Mouse (Mus musculus): Measurements from ENCODE around the gene Acly.
A peak's percentile ranks its signal among the peaks of the same experiment; 100 is the strongest.

The Acly gene

GRCm38 (mm10) chr11:100527458-100528374, at the start of gene Acly:
Gene Acly (minus strand): TSS chr11:100528000.
- DNase-seq: peak; percentile 100

GRCm38 (mm10) chr11:100576256-100576655, 48.5 kb upstream of the Acly start:
- DNase-seq: no peak

- peak; percentile 23 for DNase-seq
Observed at GRCm38 (mm10) chr11:100575484-100575855, 47.7 kb upstream of the Acly start.

GRCm38 (mm10) chr11:100574708-100575483, 47.1 kb upstream of the Acly start, which contains the start of gene Cnp:
Gene Cnp (plus strand): TSS chr11:100574904.
- peak; percentile 79 for DNase-seq

- no peak for DNase-seq
Observed at GRCm38 (mm10) chr11:100574188-100574587, 46.4 kb upstream of the Acly start.

- DNase-seq: no peak
Observed at GRCm38 (mm10) chr11:100571202-100571567, 43.4 kb upstream of the Acly start.

GRCm38 (mm10) chr11:100570430-100571201, 42.8 kb upstream of the Acly start:
- DNase-seq: peak; percentile 60

- no peak for DNase-seq
Observed at GRCm38 (mm10) chr11:100569789-100570188, 42.0 kb upstream of the Acly start.

- no peak for DNase-seq
Observed at GRCm38 (mm10) chr11:100568692-100569091, 40.9 kb upstream of the Acly start.

- DNase-seq: no peak
Observed at GRCm38 (mm10) chr11:100567815-100568245, 40.0 kb upstream of the Acly start.

GRCm38 (mm10) chr11:100567229-100567628, 39.4 kb upstream of the Acly start:
- no peak for DNase-seq

GRCm38 (mm10) chr11:100564703-100565102, 36.9 kb upstream of the Acly start:
- no peak for DNase-seq

- no peak for DNase-seq
Observed at GRCm38 (mm10) chr11:100564297-100564696, 36.5 kb upstream of the Acly start.

- no peak for DNase-seq
Observed at GRCm38 (mm10) chr11:100561748-100562147, 33.9 kb upstream of the Acly start.

- no peak for DNase-seq
Observed at GRCm38 (mm10) chr11:100559476-100559875, 31.7 kb upstream of the Acly start.

- DNase-seq: no peak
Observed at GRCm38 (mm10) chr11:100557563-100557962, 29.8 kb upstream of the Acly start.

- DNase-seq: peak; percentile 55
Observed at GRCm38 (mm10) chr11:100555583-100555982, 27.8 kb upstream of the Acly start.

GRCm38 (mm10) chr11:100552842-100553241, 25.0 kb upstream of the Acly start:
- DNase-seq: no peak

- no peak for DNase-seq
Observed at GRCm38 (mm10) chr11:100550101-100550500, 22.3 kb upstream of the Acly start.

- DNase-seq: no peak
Observed at GRCm38 (mm10) chr11:100549466-100549865, 21.7 kb upstream of the Acly start.

- DNase-seq: no peak
Observed at GRCm38 (mm10) chr11:100548141-100548540, 20.3 kb upstream of the Acly start.

- no peak for DNase-seq
Observed at GRCm38 (mm10) chr11:100546955-100547354, 19.2 kb upstream of the Acly start.

- DNase-seq: no peak
Observed at GRCm38 (mm10) chr11:100545746-100546085, 17.9 kb upstream of the Acly start.

Data from liver (tissue).